Mouse (Mus musculus): ENCODE measurements at regions not wholly inside any gene's neighbourhood (a gene's known extent, or its start where the extent isn't known, plus 50 kb on each side); places are given as distances from the start of the nearest gene placed in this dataset.
"Not testable (repeated sequence)": the region's sequence is repeated elsewhere in the genome, so short reads cannot be mapped to it uniquely, and the experiment has no call there.

DNA sequence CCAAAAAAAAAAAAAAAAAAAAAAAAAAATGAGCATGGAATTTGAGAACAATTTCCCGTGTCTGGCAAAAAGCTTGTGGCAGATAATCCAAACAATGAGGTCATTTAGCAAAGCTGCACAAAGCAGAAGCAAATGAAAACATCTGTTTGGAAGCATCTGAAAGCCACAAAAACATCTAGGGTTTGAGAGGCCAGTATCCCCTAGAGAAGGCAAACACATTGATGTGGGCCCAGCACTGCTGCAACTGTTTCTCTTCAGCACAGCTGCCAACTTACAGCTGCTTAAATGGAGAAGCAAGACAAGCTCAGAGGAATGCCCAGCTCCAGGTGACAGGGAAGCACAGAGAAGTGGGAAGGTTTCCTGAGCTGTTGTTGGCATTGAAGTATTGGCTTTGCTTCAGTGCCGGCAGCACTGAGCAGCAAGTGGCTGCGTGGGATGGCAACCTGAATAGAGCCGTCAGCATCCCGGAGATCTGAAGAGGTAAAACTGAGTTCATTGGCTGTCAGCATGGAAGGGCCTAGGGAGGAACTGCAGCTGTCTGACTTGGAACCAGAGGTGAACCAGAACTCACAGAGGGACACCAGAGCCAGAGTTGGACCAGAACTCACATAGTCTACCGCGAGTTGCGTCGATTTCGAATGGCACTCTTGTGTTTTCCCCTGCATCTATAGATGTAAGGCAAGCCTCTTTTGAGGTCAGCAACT lies 193.8 kb upstream of the Gm17728 start:
- 0 out of 2 replicates have a peak, but pooled peaks have one; percentile 5 for TF ChIP-seq CEBPB (IDR thresholded peaks at IDR 0.05; ENCODE audit: insufficient read depth, poor library complexity, severe bottlenecking)
- peak in 1 of 3 experiments; percentile 24 for TF ChIP-seq MYOG (IDR thresholded peaks at IDR 0.05; ENCODE audit: control insufficient read depth in 1 of 3, insufficient read depth in 1 of 3, insufficient read length in 2 of 3, low read depth in 2 of 3)
- TF ChIP-seq USF1 (IDR thresholded peaks at IDR 0.05; ENCODE audit: low read depth), result no peak
- peak; percentile 36 for TF ChIP-seq TCF12 (IDR thresholded peaks at IDR 0.05; ENCODE audit: insufficient read depth, poor library complexity, severe bottlenecking)
- no peak for TF ChIP-seq REST (IDR thresholded peaks at IDR 0.05; ENCODE audit: insufficient read depth, insufficient read length)
- TF ChIP-seq MYOD1 (IDR thresholded peaks at IDR 0.05; ENCODE audit: control insufficient read depth in 1 of 3, insufficient read length in 2 of 3, low read depth in 2 of 3), result peak in 2 of 3 experiments; percentile 31 to 83
- Histone ChIP-seq H3ac (ENCODE audit: control insufficient read depth, insufficient read length) (no peak overlapping the region), H3K36me3 (ENCODE audit: control insufficient read depth, insufficient read depth) (no peaks in the 10 kb centered on the region), H3K27me3 (ENCODE audit: control insufficient read depth, insufficient read depth, insufficient read length) (peaks cover 17% of the 10 kb centered on the region), H3K4me3 (no peak overlapping the region), H3K79me2 (ENCODE audit: control insufficient read depth, insufficient read depth) (no peaks in the 10 kb centered on the region), H3K4me2 (ENCODE audit: low read depth) (no peak overlapping the region)

DNA sequence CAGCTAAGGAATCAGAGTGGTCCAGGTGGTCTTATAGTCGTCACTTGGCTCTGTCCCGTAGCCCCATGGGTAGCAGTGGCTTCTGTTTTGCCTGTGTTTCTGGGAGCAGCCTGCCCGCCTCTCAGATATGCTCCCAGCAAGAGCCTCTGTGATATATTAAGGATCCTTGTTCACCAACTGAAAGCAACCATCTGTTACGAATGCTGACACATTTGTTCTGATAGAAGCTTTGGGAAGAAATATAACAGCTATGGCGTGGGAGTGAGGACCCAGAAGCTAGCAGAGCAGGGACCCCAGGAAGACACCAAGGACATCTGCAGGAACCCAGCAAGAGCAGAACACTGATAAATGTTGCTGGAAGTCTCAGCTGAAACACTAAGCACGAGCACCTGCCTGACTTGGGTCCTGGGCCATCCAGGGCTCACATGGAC lies 186.7 kb upstream of the Gm17728 start:
- no peaks in the 10 kb centered on the region for H3K36me3 ChIP-seq (ENCODE audit: control insufficient read depth, insufficient read depth)
- TF ChIP-seq REST (IDR thresholded peaks at IDR 0.05; ENCODE audit: insufficient read depth, insufficient read length) (no peak), MYOD1 (IDR thresholded peaks at IDR 0.05; ENCODE audit: control insufficient read depth in 1 of 3, insufficient read length in 2 of 3, low read depth in 2 of 3) (no peak), CEBPB (IDR thresholded peaks at IDR 0.05; ENCODE audit: insufficient read depth, poor library complexity, severe bottlenecking) (no peak), POLR2AphosphoS2 (IDR thresholded peaks at IDR 0.05; ENCODE audit: insufficient read length, low read depth) (no peak), POLR2A (IDR thresholded peaks at IDR 0.05; ENCODE audit: insufficient read length, low read depth) (no peak), MYOG (IDR thresholded peaks at IDR 0.05; ENCODE audit: control insufficient read depth in 1 of 3, insufficient read depth in 1 of 3, insufficient read length in 2 of 3, low read depth in 2 of 3) (no peak), E2F4 (IDR thresholded peaks at IDR 0.05; ENCODE audit: insufficient read depth) (no peak), TCF3 (IDR thresholded peaks at IDR 0.05; ENCODE audit: insufficient read length, low read depth) (no peak)
- peaks cover 25% of the 10 kb centered on the region for H3K27me3 ChIP-seq (ENCODE audit: control insufficient read depth, insufficient read depth, insufficient read length)
- H3K4me3 ChIP-seq, result no peak overlapping the region
- no peak overlapping the region for H3ac ChIP-seq (ENCODE audit: control insufficient read depth, insufficient read length)
- no peaks in the 10 kb centered on the region for H3K79me2 ChIP-seq (ENCODE audit: control insufficient read depth, insufficient read depth)
- H3K4me2 ChIP-seq (ENCODE audit: low read depth), result no peak overlapping the region

GRCm38 (mm10) chr17:9258646-9259170 lies 163.2 kb upstream of the Gm17728 start:
- H3K36me3 ChIP-seq (ENCODE audit: control insufficient read depth, insufficient read depth), result no peaks in the 10 kb centered on the region
- H3ac ChIP-seq (ENCODE audit: control insufficient read depth, insufficient read length), result no peak overlapping the region
- H3K4me3 ChIP-seq, result no peak overlapping the region
- H3K27me3 ChIP-seq (ENCODE audit: control insufficient read depth, insufficient read depth, insufficient read length), result no peaks in the 10 kb centered on the region
- H3K4me2 ChIP-seq (ENCODE audit: low read depth), result no peak overlapping the region
- no peaks in the 10 kb centered on the region for H3K79me2 ChIP-seq (ENCODE audit: control insufficient read depth, insufficient read depth)
- TF ChIP-seq E2F4 (IDR thresholded peaks at IDR 0.05; ENCODE audit: insufficient read depth) (no peak), MYOG (IDR thresholded peaks at IDR 0.05; ENCODE audit: control insufficient read depth in 1 of 3, insufficient read depth in 1 of 3, insufficient read length in 2 of 3, low read depth in 2 of 3) (no peak)

GRCm38 (mm10) chr17:9268776-9269175 lies 153.1 kb upstream of the Gm17728 start:
- H3K79me2 ChIP-seq (ENCODE audit: control insufficient read depth, insufficient read depth), result no peaks in the 10 kb centered on the region
- H3K36me3 ChIP-seq (ENCODE audit: control insufficient read depth, insufficient read depth), result no peaks in the 10 kb centered on the region
- no peaks in the 10 kb centered on the region for H3K27me3 ChIP-seq (ENCODE audit: control insufficient read depth, insufficient read depth, insufficient read length)
- no peak overlapping the region for H3K4me2 ChIP-seq (ENCODE audit: low read depth)
- H3K4me3 ChIP-seq, result no peak overlapping the region
- TF ChIP-seq POLR2A (IDR thresholded peaks at IDR 0.05; ENCODE audit: insufficient read length, low read depth) (no peak), MYOG (IDR thresholded peaks at IDR 0.05; ENCODE audit: control insufficient read depth in 1 of 3, insufficient read depth in 1 of 3, insufficient read length in 2 of 3, low read depth in 2 of 3) (no peak), MYOD1 (IDR thresholded peaks at IDR 0.05; ENCODE audit: control insufficient read depth in 1 of 3, insufficient read length in 2 of 3, low read depth in 2 of 3) (no peak), E2F4 (IDR thresholded peaks at IDR 0.05; ENCODE audit: insufficient read depth) (no peak), TCF3 (IDR thresholded peaks at IDR 0.05; ENCODE audit: insufficient read length, low read depth) (no peak), USF1 (IDR thresholded peaks at IDR 0.05; ENCODE audit: low read depth) (no peak), TCF12 (IDR thresholded peaks at IDR 0.05; ENCODE audit: insufficient read depth, poor library complexity, severe bottlenecking) (no peak), SRF (IDR thresholded peaks at IDR 0.05; ENCODE audit: control insufficient read depth, insufficient read length, low read depth) (no peak), CEBPB (IDR thresholded peaks at IDR 0.05; ENCODE audit: insufficient read depth, poor library complexity, severe bottlenecking) (no peak), REST (IDR thresholded peaks at IDR 0.05; ENCODE audit: insufficient read depth, insufficient read length) (no peak), MAX (IDR thresholded peaks at IDR 0.05; ENCODE audit: low read depth) (no peak), POLR2AphosphoS2 (IDR thresholded peaks at IDR 0.05; ENCODE audit: insufficient read length, low read depth) (no peak)
- H3ac ChIP-seq (ENCODE audit: control insufficient read depth, insufficient read length), result no peak overlapping the region

DNA sequence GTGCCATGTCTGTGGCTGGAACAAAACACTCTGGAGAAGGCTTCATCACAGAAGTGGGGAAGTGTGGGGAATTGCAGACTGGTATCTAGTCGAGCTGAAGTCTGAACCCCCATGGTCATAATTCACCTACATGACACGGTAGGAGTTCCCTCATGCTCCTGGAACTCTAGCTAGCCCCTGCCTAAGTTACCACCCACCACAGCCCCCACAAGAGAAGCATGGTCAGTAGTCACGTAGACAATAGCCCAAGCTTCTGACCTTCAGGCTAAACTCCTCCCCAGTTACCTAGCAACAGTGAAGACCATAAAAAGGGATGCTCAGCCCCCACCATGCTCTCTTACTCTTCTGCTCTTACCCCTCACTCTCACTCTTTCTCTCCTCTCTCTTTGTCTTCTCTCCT lies 143.8 kb upstream of the Gm17728 start:
- not testable (repeated sequence) for H3K27me3 ChIP-seq (ENCODE audit: control insufficient read depth, insufficient read depth, insufficient read length); H3ac ChIP-seq (ENCODE audit: control insufficient read depth, insufficient read length); H3K4me2 ChIP-seq (ENCODE audit: low read depth); H3K79me2 ChIP-seq (ENCODE audit: control insufficient read depth, insufficient read depth); H3K4me3 ChIP-seq; H3K36me3 ChIP-seq (ENCODE audit: control insufficient read depth, insufficient read depth)

All from myocyte (in vitro differentiated cells).